Comparison of ENCODE assay signal across 21 mouse cellular contexts in genomic region chr9:116956156-116956555, GRCm38 (mm10).
"Had no signal": no experiment of that assay in that cellular context is flagged by ENCODE, and none has a peak within 500 bp of the region (broad histone marks: within the 10 kb centered on the region; RNA-seq: fewer than 3 reads in every experiment).

No protein-coding gene starts in this region.

- H3K9ac ChIP-seq: lung, embryonic 15.5 days; midbrain, embryonic 12.5 days; neural tube, embryonic 13.5 days; neural tube, embryonic 15.5 days; stomach, embryonic 15.5 days had no signal

- H3K4me1 ChIP-seq: lung, embryonic 15.5 days; midbrain, embryonic 10.5 days; midbrain, embryonic 12.5 days; neural tube, embryonic 15.5 days; stomach, embryonic 15.5 days had no signal

- ATAC-seq: lung, postnatal 0 days; midbrain, embryonic 16.5 days had no signal

- H3K4me3 ChIP-seq: lung, embryonic 15.5 days; midbrain, embryonic 10.5 days; midbrain, embryonic 12.5 days; myocyte; neural tube, embryonic 13.5 days; neural tube, embryonic 15.5 days; stomach, embryonic 15.5 days had no signal

- H3K9me3 ChIP-seq: lung, embryonic 15.5 days; neural tube, embryonic 13.5 days; neural tube, embryonic 15.5 days; stomach, embryonic 15.5 days had no signal

- H3K27me3 ChIP-seq: lung, embryonic 15.5 days; midbrain, embryonic 12.5 days; neural tube, embryonic 13.5 days; neural tube, embryonic 15.5 days; stomach, embryonic 15.5 days had no signal

- DNase-seq: lung, adult 2 months; lung, postnatal 14 days; lung, postnatal 4 days; midbrain, embryonic 14.5 days; retina, postnatal 1 day; right cerebral cortex, adult 18-20 months; right cerebral cortex, postnatal 25 days; right cerebral cortex, postnatal 4 days; thymus, adult 2 months; thymus, postnatal 25 days; thymus, postnatal 4 days had no signal

- H3K4me2 ChIP-seq: lung, embryonic 15.5 days; midbrain, embryonic 12.5 days; neural tube, embryonic 13.5 days; neural tube, embryonic 15.5 days; stomach, embryonic 15.5 days had no signal

- H3K27ac ChIP-seq: lung, embryonic 15.5 days; midbrain, embryonic 10.5 days; midbrain, embryonic 12.5 days; neural tube, embryonic 13.5 days; neural tube, embryonic 15.5 days; stomach, embryonic 15.5 days; stomach, postnatal 0 days had no signal

- H3K36me3 ChIP-seq: midbrain, embryonic 10.5 days; midbrain, embryonic 12.5 days; neural tube, embryonic 13.5 days; neural tube, embryonic 15.5 days; stomach, embryonic 15.5 days had no signal
